Mouse (Mus musculus) thymus, adult 2 months (tissue): ENCODE results near the gene Bricd5.

ENCODE experiments used
- CTCF ChIP-seq: fragments of 200-500 bp; IDR thresholded peaks from 2 replicates; pipeline ENCODE4 v1.5.1; 2012; ENCODE audit warnings: mild to moderate bottlenecking, control low read depth, low read length, moderate library complexity, borderline replicate concordance; ENCODE audit not compliant: control insufficient read depth, poor library complexity, insufficient read depth; ENCODE audit errors: extremely low read depth
- POLR2A ChIP-seq: fragments of 200-500 bp; IDR thresholded peaks from 2 replicates; pipeline ENCODE4 v1.6.1; 2012; ENCODE audit warnings: mild to moderate bottlenecking, low read length, control low read depth, moderate library complexity; ENCODE audit not compliant: control insufficient read depth, poor library complexity, insufficient read depth; ENCODE audit errors: extremely low read depth

DNA sequence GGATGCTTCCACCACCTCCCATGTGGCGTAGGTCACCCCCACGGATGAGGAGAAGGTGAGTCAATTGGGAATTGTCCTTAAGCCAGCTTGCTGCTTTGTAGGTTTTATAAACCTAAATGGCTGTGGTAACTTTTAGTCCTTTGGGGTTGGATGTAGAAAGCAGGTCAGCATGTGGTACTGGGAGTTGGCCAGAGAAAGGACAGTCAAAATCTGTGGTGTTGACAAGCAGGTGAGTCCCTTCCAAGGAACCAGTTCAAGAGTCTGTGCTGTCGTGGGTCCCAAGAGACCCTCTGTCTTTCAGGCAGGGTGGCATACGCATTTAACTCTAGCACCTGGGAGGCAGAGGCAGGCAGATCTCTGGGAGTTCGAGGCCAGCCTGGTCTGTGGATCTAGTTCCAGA is 49.2 kb upstream of the Bricd5 start:
- TF ChIP-seq POLR2A (no peak), CTCF (no peak)
